Mouse (Mus musculus) heart, postnatal 0 days (tissue): Measurements from ENCODE around the gene Pard3.

Experiments used
- CTCF ChIP-seq: IDR thresholded peaks from 2 replicates; pipeline ENCODE4 v1.5.1; 2016; ENCODE audit warnings: antibody characterized with exemption, control low read depth, low read depth
- EP300 ChIP-seq: IDR thresholded peaks from 2 replicates; pipeline ENCODE4 v1.6.1; 2016; ENCODE audit warnings: antibody characterized with exemption, low read depth

DNA sequence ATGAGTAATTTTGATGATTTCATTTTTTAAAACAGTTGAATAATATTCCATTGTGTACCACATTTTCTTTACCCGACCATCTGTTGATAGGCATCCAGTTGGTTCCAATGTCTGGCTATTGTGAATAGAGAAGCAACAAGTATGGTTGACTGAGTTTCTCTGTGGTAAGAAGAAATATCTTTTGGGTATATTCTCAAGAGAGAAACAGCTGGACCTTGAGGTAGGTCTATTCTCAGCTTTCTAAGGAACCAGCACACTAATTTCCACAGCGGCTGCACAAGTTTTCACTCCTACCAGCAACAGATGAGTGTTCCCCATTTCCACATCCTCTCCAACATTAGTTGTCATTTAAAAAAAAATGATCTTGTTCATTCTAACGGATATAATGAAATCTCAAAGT is 558.4 kb downstream of the Pard3 start:
- TF ChIP-seq CTCF (no peak), EP300 (no peak)
